Mouse (Mus musculus): ENCODE measurements around the gene Slc38a5. TPM values are rescaled to one million over a fixed set of nuclear protein-coding genes. Genes with fewer than 3 reads are reported as not detected.

Slc38a5 gene
- not detected for polyA plus RNA-seq (2017; shearing (Covaris generic))

DNA sequence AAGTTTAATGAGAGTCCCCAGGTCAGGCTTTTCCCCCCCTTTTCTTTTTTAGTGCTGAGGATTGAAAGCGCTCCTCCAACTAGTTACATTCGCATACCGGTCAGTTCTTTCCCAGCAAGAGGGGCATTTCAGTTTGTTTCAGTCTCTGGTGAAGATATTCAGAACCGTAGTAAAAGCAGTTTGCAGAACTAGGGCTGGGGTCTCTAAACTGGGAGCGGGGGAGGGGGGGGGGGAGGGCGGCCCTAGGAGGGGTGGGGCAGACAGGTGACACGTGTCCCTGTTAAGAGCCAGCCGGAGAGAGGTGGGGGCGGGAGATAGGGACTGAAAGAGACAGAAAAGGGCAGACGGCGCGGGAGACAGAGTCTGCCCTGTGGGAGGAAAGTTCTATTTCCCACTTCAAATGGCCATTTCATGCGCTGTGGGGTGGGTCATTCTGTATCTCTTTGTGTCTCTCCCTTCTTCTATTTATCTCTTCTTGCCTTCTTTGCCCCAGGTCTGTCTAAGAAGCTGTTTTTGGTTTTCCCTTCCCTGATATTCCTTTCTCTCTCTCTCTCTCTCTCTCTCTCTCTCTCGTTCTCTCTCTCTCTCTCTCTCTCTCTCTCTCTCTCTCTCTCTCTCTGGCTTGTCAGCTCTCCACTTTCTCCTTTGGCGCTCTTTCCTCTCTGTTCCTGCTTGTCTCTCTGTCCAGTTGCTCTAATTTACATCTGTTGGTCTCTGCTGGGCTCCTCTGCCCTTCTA lies at the start of gene Slc38a5:
Gene Slc38a5, plus strand, starts transcription at position 51 of the 738 bp plus-strand sequence.

GRCm38 (mm10) chrX:8252334-8253285 lies 18.3 kb upstream of the Slc38a5 start, which contains the start of gene Ftsj1:
Gene Ftsj1 (minus strand): TSS chrX:8252406.

DNA sequence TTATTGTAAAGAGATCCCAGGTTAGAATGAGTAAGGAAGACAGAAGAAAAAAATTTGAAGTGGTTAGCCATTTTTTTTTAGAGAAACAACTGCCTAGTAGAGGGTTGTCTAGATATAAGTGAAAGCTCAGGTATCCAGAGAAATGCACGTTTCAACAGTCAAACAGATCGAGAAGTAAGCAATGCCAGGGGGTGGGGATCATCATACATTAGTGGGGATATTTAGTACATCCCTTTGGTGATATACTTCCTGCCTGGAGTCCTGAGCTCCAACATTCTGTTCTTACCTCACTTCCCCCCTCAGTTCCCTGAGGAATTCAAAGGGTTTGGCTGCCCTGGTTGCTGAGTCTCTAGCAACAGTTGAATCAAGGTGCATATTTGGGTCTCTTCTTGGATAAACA lies 56.2 kb downstream of the Slc38a5 start, which contains the start of gene Ssxb10:
Gene Ssxb10, plus strand, starts transcription at position 301 of the 400 bp plus-strand sequence.

Other genes starting within 250 kb of the Slc38a5 start
- 46.3 TPM for gene Suv39h1, start 196.4 kb upstream of the Slc38a5 start, polyA plus RNA-seq (2017; shearing (Covaris generic))
- gene Was, start 180.6 kb upstream of the Slc38a5 start, polyA plus RNA-seq (2017; shearing (Covaris generic)) = 52.7 TPM
- gene Wdr13, start 138.2 kb upstream of the Slc38a5 start, polyA plus RNA-seq (2017; shearing (Covaris generic)) = 14.6 TPM
- gene Rbm3, start 125.3 kb upstream of the Slc38a5 start, polyA plus RNA-seq (2017; shearing (Covaris generic)) = 653 TPM
- 35.1 TPM for gene Tbc1d25, start 95.0 kb upstream of the Slc38a5 start, polyA plus RNA-seq (2017; shearing (Covaris generic))
- 67.6 TPM for gene Ebp, start 77.6 kb upstream of the Slc38a5 start, polyA plus RNA-seq (2017; shearing (Covaris generic))
- gene Porcn, start 64.6 kb upstream of the Slc38a5 start, polyA plus RNA-seq (2017; shearing (Covaris generic)) = not detected
- 21.5 TPM for gene Ftsj1, start 18.7 kb upstream of the Slc38a5 start, polyA plus RNA-seq (2017; shearing (Covaris generic))
- gene Ssxb10, start 56.3 kb downstream of the Slc38a5 start, polyA plus RNA-seq (2017; shearing (Covaris generic)) = not detected
- gene Ssxb9, start 95.8 kb downstream of the Slc38a5 start, polyA plus RNA-seq (2017; shearing (Covaris generic)) = not detected
- not detected for gene Ssxb1, start 142.2 kb downstream of the Slc38a5 start, polyA plus RNA-seq (2017; shearing (Covaris generic))
- not detected for gene Ssxb2, start 190.6 kb downstream of the Slc38a5 start, polyA plus RNA-seq (2017; shearing (Covaris generic))

Measured in naive thymus-derived CD4-positive, alpha-beta T cell, adult 5 months (primary cell).